Mouse (Mus musculus) frontal cortex, adult 2 months (tissue): ENCODE results near the gene Gipc1. TPM values are rescaled to one million over a fixed set of nuclear protein-coding genes. Genes with fewer than 3 reads are reported as not detected.

Experiments
- DNase-seq, 2 experiments: peaks; one replicate each; pipeline ENCODE4 v3.0.0; 2022; ENCODE audit warnings: low spot score in 1 of 2; ENCODE audit errors: extremely low spot score in 1 of 2
- polyA plus RNA-seq: library from polyadenylated mRNA; depleted of rRNA; stranded (reverse); fragments of >200 nt; gene quantifications from 2 replicates; pipeline ENCODE4 v1.2.3, GENCODE M21; 2012

Gene Gipc1
- polyA plus RNA-seq, 1 experiment = 86.3 TPM

DNA sequence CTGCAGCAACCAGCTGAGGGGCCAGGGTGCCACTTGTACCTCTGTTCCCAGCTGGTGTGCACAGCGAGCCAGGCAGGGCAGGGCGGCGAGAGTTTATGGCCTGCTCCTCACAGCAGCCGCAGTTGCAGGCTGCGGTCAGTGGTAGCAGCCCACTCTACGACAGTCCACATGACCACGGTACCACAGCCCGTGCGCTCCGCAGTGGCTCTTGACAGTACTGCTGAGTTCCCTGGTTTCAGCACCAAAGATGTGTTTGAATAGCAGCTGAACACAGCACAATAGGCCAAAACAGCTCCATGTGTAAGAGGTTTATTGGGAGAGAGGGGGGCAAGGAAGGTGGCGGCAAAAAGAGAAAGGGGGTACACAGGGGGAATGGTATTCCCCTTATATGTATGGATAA is 5.0 kb upstream of the Gipc1 start:
- DNase-seq = no peak

DNA sequence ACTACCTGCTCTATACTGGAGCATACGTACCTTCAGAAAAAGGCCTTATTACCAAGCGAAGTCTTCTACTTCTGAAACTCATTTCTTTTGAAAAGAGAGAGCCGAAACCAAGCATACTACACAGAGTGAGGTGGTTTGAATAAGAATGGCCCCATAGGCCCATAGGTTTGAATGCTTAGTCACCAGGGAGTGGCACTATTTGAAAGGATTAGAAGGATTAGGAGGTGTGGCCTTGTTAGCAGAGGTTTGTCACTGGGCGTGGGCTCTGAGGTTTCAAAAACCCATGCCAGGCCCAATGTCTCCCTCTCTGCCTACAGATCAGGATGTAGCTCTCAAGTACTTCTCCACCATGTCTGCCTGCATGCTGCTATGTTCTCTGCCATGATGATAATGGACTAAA is 4.4 kb upstream of the Gipc1 start:
- no peak for DNase-seq

DNA sequence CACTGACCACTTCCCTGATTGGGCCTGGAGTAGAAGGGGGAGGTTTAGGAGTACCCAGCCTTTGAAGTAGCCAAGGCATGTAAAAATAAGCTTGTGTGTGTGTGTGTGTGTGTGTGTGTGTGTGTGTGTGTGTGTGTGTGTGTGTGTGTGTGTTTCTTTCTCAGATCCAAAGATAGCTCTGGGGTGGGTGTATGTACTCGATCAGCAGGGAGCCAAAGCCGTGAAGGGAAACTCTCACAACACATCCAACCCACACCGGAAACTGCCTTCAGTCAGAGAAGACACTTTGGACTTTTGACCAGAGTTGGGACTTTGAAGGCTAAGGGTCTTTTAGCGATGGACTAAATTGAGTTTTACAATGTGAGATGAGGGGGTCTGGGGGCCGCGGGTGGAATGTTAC is 2.8 kb upstream of the Gipc1 start:
- DNase-seq = peak in 1 of 2 experiments; percentile 44

DNA sequence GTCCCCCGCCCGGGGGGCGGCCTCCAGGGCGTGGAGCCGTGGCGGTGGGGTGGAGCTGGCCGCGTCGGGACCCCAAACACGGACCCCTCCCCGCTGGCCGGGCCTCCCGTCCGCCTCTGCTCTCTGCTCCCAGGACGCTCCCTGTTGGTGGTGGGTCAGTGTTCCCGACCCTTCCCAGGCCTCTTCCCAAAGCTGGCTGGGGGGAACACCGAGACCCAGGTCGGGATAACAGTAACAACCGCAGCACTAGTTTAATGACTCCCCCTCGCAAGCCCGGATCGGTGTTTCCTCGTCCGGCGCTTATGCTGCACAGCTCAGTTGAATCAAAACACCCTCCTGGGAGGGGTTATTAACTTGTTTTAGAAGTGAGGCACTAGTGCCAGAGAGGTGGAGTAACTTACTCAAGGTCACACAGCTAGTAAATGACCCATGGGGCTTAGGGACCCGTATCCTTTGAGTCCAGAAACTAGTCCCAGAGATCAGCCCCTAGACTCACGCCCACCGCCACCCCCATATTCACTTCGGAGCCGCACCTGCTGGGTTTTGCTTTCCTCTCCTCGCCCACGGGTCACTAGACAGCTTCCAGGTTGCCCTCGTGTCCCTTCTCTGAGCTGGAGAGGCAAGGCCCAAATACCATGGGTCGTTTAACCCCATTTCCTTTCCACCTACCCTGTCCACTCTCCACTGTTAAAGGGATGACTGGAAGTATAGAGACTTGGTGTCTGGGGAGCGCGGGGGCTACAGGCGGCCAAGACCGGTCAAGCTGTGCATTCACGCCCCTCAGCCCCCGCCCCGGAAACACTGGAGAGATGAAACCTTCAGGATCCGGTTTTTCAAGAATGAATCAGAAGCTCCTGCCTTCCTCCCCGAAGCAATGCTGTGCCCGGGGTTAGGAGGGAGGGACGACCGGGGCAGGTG is 526 bp downstream of the Gipc1 start:
- no peak for DNase-seq

DNA sequence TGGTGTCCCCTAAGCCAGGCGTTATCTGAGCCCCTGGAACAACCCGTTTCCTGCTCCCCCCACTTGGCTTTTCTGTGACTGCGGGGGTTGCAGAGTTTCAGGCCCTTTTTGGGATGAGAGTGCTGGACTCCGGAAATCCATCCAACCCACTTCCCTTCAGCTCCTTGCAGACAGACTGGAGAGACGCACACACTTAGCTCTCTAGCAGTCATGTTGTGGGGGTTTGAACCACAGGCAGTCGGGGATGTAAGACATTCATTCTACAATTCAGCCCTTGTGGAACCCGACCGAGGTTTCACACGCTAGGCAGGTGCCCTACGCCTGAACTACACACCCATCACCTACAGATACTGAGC is 1.2 kb downstream of the Gipc1 start:
- DNase-seq = no peak

DNA sequence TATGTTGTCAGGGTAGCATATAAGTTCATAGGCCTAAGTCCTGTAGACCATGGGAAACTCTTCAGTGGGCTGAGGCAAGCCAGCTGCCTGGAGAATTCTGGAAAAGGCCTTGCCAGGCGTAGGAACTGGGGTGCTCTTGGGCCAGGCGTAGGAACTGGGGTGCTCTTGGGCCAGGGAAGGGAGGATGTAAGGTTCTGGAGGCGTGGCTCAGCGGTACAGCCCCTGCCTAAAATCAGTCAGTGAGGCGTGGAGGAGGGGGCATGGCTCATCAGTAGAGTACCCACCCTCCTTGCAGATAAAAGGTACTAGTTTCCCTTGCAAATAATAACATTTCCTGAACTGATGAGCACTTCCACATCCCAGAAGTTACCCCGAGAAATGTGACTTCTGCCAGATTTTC is 2.2 kb downstream of the Gipc1 start:
- DNase-seq = no peak

DNA sequence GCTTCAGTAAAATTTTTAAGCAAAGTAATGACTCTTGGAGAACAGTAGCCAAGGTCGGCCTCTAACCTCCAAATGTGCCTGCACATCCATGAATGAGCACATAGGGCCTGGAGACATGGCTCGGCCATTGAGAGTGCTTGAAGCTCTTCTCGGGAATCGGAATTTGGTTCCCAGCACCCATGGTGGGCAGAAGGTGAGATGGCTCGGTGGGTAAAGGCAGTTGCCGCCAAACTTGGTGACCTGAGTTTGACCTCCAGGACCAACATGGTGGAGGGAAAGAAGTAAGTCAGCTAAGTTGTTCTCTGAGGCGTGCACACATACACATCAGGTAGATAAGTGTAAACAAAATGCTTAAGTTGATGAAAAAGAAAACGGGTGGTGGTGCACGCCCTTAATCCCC is 3.6 kb downstream of the Gipc1 start:
- no peak for DNase-seq

DNA sequence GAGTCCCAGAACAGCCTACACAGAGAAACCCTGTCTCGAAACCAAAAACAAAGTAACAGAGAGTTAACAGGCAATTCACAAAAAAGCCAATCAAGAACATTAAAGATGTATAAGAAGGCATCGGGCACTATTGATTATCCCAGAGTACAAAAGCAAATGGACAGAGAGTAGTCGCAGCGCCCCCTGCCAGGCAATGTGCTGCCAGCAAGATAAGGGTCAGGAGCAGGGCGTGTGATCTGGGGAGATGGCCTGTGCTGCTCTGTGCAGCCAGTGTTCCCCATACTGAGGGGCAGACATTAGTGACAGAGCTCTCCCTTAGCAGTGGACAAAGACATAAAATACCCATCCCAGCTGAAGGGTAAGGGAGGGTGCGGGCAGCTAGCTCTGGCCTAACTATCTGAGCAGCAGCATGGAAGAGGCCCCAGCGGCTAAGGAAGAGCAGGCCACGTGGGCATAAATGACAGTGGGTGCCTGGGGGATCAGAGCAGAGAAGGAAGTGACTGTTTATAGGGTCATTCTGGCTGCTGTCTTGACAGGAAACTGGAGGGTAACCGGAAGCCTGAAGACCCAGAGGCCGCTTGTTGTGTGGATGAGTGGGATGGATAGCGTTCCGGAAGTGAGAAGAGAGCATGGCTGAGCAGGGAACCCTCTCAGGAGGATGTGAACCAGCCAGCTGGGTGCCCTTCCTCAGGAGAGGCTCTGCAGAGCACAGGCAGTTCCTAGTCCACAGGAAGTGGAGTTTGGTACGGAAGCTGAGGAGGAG is 4.2 kb downstream of the Gipc1 start:
- no peak for DNase-seq

DNA sequence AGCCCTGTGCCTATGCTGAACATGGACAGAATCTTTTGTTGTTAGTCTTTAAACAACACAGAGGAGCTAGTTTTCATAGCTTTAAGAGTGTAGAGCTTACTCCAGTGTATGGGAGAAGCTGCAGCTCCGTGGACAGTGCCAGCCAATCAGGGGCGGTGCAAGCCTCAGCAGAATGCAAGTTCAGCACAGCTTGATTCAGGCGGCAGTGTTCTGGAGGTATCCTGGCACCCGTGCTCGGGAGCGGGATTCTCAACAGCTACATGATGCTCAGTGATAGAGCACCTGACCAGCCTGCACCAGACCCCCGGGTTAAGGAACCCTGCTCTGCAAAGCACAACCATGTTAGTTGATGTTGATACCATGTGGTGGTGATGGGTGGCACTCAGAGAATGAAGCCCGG is 8.1 kb downstream of the Gipc1 start:
- no peak for DNase-seq

DNA sequence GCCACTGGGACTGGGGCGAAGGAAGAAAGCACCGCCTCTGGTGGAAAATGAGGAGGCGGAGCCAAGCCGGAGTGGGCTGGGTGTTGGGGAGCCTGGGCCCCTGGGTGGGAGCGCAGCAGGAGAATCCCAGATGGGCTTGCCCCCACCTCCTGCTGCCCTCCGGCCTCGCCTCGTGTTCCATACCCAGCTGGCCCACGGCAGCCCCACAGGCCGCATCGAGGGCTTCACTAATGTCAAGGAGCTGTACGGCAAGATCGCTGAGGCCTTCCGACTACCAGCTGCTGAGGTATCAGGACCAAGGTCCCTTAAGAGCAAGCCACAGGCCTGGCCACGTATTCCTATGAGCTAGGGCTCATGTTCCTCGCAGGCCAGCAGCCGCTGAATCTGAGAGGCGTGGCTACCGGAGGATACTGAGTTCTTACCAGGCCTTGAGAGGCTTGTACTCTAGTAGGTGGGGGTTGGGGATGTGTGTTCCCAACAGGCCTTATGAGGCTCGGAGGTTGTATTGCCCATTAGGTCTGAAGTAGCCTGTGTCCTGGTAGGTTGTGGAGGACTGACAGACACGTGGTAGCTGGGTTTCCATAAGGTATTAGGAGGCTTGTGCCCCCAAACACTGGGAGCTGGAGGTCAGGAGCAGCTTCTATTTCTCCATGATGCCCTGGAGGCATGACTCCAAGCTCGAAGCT is 8.7 kb downstream of the Gipc1 start:
- no peak for DNase-seq

DNA sequence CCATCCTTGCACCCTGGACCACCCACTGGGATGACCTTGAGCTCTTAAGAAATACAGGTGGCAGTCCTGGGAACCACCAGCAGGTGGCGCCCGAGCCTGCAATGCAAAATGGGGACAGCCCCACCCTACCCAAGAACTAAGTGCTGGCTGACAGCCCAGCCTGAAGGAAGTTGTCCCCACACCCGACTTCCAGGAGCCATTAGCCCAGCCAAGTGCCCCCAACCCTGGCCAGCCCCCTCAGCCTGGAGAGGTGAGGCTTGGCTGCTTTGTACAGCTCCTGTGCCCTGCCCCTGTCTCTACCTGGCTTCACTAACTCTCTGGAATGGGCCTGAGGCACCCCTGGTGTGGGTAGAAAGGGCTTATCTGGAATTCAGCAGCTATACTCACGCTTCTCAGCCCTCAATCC is 9.9 kb downstream of the Gipc1 start:
- DNase-seq = peak; percentile 84 to 97

DNA sequence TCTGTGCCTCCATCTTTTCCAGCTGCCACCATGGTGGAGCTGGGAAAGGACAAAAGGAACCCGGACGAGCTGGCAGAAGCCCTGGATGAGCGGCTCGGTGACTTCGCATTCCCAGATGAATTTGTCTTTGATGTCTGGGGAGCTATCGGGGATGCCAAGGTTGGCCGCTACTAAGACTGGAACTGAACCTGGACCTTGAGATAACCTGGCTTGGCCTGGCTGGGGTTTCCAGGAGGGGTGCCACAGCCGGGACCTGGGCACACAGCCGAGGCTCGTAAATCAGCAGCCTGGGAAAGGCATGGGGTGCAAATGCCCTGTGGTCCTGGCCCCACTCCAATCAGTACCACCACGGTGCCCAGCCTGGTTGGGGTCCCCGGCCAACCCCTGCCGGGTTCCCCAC is 11.6 kb downstream of the Gipc1 start:
- no peak for DNase-seq

DNA sequence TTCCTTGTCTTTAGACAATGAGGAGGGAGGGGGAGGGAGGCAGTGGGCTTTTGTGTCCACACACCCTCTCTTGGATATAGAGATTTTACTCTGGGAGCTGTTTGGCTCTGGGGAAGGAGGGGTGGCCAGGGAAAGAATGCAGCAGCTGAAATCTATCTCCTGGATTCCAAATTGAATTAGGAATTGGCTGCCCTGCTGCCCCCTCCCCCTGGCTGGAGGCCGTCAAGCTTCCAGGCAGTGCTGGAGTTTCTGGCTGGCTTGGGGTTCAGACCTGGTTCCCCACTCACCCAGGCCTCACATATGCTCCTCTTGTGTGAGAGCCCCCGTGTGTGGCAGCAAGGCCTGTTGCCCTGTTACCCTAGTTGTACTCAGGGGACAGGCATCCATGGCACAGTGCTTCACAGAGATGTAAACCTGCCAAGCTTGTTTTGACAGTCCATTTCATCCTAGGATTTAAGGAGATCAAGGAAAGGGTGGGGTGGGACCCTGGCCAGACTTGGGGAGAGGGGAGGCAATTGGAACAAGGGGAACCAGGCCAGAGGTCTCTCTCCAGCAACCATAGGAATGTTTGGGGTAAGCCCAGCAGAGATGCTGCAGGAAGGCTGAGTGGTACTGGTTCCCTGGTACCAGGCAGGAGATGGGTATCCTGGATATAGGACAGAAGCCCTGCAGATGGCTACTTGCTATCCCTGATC is 12.6 kb downstream of the Gipc1 start:
- DNase-seq = no peak

DNA sequence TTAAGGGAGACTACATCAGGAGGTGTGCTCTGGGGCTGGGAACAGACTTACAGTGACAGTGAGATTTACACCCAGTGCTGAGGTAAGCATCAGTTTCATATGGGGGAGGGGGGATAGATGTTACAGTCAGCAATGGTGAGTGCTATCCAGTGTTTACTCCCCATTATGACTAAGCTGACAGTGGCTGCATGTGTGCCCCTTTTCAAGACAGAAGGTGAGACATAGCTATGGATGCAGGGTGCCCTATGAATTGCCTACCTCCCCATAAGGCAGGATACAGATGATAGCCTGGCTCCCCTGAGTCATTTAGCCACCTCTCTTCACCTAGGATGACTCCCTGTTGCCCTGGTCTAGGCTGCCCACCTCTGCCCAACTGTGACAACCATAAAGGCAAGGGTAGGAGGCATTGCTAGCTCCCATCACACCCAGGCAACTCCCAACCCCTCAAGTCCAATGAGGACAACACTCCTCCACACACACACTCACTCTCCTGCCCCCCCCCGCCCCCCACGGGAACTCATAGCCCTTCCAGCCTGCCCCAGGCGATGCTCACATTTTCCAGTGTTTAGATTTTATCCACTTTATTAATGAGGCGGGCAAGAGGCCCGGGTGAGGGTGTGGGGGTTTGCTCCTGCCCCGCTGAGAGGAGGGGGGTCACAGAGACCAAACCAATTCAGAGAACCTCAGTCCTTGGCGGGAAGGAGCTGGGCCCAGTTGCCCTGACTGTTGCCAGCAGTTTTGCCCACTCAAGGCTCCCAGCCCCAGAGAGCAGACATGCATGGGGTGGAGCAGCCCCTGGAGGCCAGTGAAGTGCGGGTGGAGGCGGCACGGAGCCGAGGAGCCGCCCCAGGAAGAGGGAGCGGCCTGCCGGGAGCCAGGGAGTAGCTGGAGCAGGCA is 13.7 kb downstream of the Gipc1 start, which contains the start of gene Ptger1:
Gene Ptger1, plus strand, starts transcription at position 710 of the 897 bp plus-strand sequence.
- no peak for DNase-seq

DNA sequence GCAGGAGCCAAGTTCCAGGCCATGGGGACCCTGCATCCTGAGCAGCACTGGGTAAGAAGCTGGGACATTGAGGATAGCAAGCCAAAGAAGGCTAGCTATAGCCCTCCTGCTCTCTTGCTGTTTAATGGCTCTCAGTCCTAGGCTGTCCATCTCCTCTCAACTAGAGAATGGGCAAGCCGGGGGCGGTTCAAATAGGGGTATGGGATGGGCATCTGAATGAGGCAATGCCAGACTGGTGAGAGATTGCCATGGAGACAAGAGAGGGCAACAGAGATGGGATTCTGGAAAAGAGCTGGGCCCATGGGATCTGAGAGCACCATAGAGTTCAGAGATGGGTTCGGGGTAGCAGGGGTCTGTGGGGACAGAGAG is 14.4 kb downstream of the Gipc1 start:
- DNase-seq = no peak

DNA sequence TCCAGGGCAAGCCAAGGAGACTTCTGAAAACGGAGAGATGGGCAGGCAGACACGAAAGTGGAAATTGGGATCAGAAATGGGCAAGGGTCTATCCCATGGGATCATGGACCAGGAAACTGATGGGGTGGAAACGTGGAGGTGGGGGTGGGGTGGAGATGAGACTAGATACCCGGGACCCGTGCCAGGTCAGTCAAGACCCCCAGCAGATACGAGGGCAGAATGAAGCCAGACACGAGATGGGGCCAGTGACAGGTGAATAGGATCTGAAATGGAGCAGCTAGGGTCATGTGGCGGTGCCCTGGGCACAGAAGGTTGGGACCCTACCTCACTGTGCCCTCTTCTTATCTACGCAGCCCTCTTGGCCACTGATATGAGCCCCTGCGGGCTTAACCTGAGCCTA is 15.0 kb downstream of the Gipc1 start:
- DNase-seq = no peak

DNA sequence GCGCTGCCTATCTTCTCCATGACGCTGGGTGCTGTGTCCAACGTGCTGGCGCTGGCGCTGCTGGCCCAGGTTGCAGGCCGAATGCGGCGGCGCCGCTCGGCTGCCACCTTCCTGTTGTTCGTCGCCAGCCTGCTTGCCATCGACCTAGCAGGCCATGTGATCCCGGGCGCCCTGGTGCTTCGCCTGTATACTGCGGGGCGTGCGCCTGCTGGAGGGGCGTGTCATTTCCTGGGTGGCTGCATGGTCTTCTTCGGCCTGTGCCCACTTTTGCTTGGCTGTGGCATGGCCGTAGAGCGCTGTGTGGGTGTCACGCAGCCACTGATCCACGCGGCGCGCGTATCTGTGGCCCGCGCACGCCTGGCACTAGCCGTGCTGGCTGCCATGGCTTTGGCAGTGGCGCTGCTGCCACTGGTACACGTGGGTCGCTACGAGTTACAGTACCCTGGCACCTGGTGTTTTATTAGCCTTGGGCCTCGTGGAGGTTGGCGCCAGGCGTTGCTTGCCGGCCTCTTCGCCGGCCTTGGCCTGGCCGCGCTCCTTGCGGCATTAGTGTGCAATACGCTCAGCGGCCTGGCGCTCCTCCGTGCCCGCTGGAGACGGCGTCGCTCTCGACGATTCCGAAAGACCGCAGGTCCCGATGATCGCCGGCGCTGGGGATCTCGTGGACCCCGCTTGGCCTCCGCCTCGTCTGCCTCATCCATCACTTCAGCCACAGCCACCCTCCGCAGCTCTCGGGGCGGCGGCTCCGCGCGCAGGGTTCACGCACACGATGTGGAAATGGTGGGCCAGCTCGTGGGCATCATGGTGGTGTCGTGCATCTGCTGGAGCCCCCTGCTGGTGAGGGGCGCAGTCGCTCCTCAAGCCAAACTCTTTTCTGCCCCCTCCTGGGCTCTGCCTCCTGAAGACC is 15.8 kb downstream of the Gipc1 start:
- no peak for DNase-seq

DNA sequence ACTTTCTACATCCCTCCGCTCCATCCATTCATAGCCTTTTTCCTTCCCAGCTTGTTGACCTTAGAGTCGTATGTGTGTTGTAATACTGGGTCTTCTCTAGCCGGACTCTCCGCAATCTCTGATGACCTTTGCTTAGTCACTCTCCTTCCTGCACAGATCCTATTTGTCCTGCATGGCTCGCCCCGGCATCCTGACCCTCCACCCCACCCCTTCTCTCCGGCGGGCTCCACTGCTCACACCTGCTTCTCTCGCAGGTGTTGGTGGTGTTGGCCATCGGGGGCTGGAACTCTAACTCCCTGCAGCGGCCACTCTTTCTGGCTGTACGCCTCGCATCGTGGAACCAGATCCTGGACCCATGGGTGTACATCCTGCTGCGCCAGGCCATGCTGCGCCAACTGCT is 16.5 kb downstream of the Gipc1 start:
- DNase-seq = no peak

DNA sequence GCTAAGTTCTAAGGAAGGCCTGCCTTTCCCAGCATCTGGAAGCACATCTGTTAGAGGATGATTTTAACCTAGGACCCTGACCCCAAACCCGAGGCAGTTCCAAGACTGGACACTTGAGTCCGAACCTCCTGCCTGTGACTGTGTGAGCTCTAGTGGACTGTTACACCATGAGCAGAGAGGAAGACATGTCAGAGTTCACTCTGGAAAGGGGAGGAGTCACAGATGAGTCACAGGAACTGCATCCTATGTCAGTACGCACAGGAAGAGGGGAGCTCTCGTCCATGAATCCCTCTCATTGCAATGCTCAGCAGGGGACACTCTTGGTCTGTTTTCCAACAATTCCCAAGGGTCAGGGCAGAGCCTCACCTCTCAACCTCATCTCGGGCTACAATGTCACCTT is 20.5 kb downstream of the Gipc1 start:
- DNase-seq = no peak
